9 mouse cellular contexts compared by ENCODE assay signal in the genomic region with DNA sequence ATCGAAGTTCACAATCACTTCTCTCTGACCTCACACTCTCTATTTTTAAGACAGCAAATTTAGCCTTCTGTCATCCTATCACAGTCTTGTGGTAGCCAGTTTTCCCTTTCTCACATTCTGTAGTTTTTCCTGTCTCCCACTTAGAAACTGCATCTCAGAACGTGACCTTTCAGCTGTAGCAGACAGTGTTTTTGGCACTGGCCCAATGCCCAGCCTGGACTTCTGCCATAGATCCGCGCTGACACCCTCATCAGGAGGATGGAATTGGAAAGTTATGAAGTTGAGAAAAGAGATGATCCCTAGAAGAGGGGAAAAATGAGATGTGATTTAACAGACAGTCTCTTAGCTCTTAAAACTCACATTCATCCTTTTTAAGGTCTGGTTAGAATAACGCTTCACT. TPM values are rescaled to one million over a fixed set of nuclear protein-coding genes. Genes with fewer than 3 reads are reported as not detected.
DNase-seq lines count a peak whose midpoint lies in the region; ATAC-seq lines count a peak whose summit lies in the region.
"Had no signal": no experiment of that assay in that cellular context is flagged by ENCODE, and none has a peak within 500 bp of the region (broad histone marks: within the 10 kb centered on the region; RNA-seq: fewer than 3 reads in every experiment).

No protein-coding gene starts in this region.

- ATAC-seq in heart, embryonic 13.5 days (ENCODE audit: extremely low read depth, insufficient number of reproducible peaks, low FRiP score, low TSS enrichment): no peak; the same call in 1 of the 2 replicates
- ATAC-seq in heart, embryonic 12.5 days (ENCODE audit: insufficient number of reproducible peaks, low FRiP score): no peak

- H3K4me1 ChIP-seq in heart, embryonic 13.5 days: peaks cover 27% of the 10 kb centered on the region
- peaks cover 14% of the 10 kb centered on the region for H3K4me1 ChIP-seq in heart, embryonic 12.5 days (replicated peaks)
- H3K4me1 ChIP-seq: embryonic facial prominence, embryonic 15.5 days had no signal

- H3K9ac ChIP-seq in heart, embryonic 13.5 days: peak overlapping the region; percentile 6
- H3K9ac ChIP-seq in heart, embryonic 12.5 days: no peak overlapping the region
- H3K9ac ChIP-seq: embryonic facial prominence, embryonic 15.5 days had no signal

- 30% methylated on average over 5 of the region's 5 CpGs for WGBS in heart, embryonic 13.5 days
- 37% methylated on average over 5 of the region's 5 CpGs for WGBS in heart, embryonic 12.5 days

- H3K27ac ChIP-seq in heart, embryonic 13.5 days (replicated peaks): peak overlapping the region; percentile 51
- no peak overlapping the region for H3K27ac ChIP-seq in heart, embryonic 12.5 days (ENCODE audit: poor library complexity, severe bottlenecking)
- H3K27ac ChIP-seq: embryonic facial prominence, embryonic 15.5 days had no signal

- no peaks in the 10 kb centered on the region for H3K9me3 ChIP-seq in heart, embryonic 13.5 days
- no peaks in the 10 kb centered on the region for H3K9me3 ChIP-seq in heart, embryonic 12.5 days (replicated peaks)
- H3K9me3 ChIP-seq: embryonic facial prominence, embryonic 15.5 days had no signal

- H3K4me3 ChIP-seq in heart, embryonic 13.5 days: no peak overlapping the region
- no peak overlapping the region for H3K4me3 ChIP-seq in heart, embryonic 12.5 days
- H3K4me3 ChIP-seq: embryonic facial prominence, embryonic 15.5 days had no signal

- no peaks in the 10 kb centered on the region for H3K27me3 ChIP-seq in heart, embryonic 13.5 days (replicated peaks)
- H3K27me3 ChIP-seq in heart, embryonic 12.5 days (replicated peaks): no peaks in the 10 kb centered on the region
- H3K27me3 ChIP-seq: embryonic facial prominence, embryonic 15.5 days had no signal

- H3K4me2 ChIP-seq in heart, embryonic 13.5 days: no peak overlapping the region
- no peak overlapping the region for H3K4me2 ChIP-seq in heart, embryonic 12.5 days
- H3K4me2 ChIP-seq: embryonic facial prominence, embryonic 15.5 days had no signal

- DNase-seq in ovary, postnatal 36 days (ENCODE audit: low spot score): peak; percentile 61
- DNase-seq in ovary, postnatal 10 days (ENCODE audit: low spot score): no peak
- DNase-seq in frontal cortex, postnatal 14 days (ENCODE audit: low spot score in 2 of 2): peak; percentile 37 to 40
- DNase-seq in lung, postnatal 36 days: peak; percentile 35
- DNase-seq in thymus, postnatal 4 days: no peak

- H3K36me3 ChIP-seq in heart, embryonic 13.5 days: no peaks in the 10 kb centered on the region
- H3K36me3 ChIP-seq in heart, embryonic 12.5 days: no peaks in the 10 kb centered on the region
- H3K36me3 ChIP-seq: embryonic facial prominence, embryonic 15.5 days had no signal

RNA-seq across cellular contexts. Expression of gene Hexa, which starts 20.4 kb away (rescaled TPM):
- 74.6 and 77.5 TPM in 2 replicates for polyA plus RNA-seq in heart, embryonic 13.5 days (2015; fragmentation: Nextera tagmentation; extraction: Ambion mirVana)
- 74.7 and 81.6 TPM in 2 replicates for polyA plus RNA-seq in heart, embryonic 12.5 days (2016; fragmentation: Nextera tagmentation; extraction: Ambion mirVana)

RNA-seq across cellular contexts. Expression of gene Tmem202, which starts 20.7 kb away (rescaled TPM):
- 0.32 and 0.36 TPM in 2 replicates for polyA plus RNA-seq in heart, embryonic 13.5 days (2015; fragmentation: Nextera tagmentation; extraction: Ambion mirVana)
- 0.64 TPM in 1 of 2 replicates, not detected in the other for polyA plus RNA-seq in heart, embryonic 12.5 days (2016; fragmentation: Nextera tagmentation; extraction: Ambion mirVana)
- polyA plus RNA-seq: embryonic facial prominence, embryonic 15.5 days; liver, embryonic 16.5 days had no signal

RNA-seq across cellular contexts. Expression of gene Arih1, which starts 32.6 kb away (rescaled TPM):
- 14.0 and 14.5 TPM in 2 replicates for polyA plus RNA-seq in heart, embryonic 13.5 days (2015; fragmentation: Nextera tagmentation; extraction: Ambion mirVana)
- 20.9 and 21.7 TPM in 2 replicates for polyA plus RNA-seq in heart, embryonic 12.5 days (2016; fragmentation: Nextera tagmentation; extraction: Ambion mirVana)

RNA-seq across cellular contexts. Expression of gene Celf6, which starts 58.7 kb away (rescaled TPM):
- polyA plus RNA-seq in heart, embryonic 13.5 days (2015; fragmentation: Nextera tagmentation; extraction: Ambion mirVana): 0.11 and 0.23 TPM in 2 replicates
- polyA plus RNA-seq in heart, embryonic 12.5 days (2016; fragmentation: Nextera tagmentation; extraction: Ambion mirVana): not detected in 2 replicates

Comparison
In these comparisons a context has a peak if more than half of its experiments do, and no peak if none do; other contexts are left out.
1. DNase-seq: peak in ovary, postnatal 36 days (single experiment), frontal cortex, postnatal 14 days (2 of 2) and lung, postnatal 36 days (single experiment); none in ovary, postnatal 10 days (single experiment) and thymus, postnatal 4 days (single experiment).